In the genomic region with DNA sequence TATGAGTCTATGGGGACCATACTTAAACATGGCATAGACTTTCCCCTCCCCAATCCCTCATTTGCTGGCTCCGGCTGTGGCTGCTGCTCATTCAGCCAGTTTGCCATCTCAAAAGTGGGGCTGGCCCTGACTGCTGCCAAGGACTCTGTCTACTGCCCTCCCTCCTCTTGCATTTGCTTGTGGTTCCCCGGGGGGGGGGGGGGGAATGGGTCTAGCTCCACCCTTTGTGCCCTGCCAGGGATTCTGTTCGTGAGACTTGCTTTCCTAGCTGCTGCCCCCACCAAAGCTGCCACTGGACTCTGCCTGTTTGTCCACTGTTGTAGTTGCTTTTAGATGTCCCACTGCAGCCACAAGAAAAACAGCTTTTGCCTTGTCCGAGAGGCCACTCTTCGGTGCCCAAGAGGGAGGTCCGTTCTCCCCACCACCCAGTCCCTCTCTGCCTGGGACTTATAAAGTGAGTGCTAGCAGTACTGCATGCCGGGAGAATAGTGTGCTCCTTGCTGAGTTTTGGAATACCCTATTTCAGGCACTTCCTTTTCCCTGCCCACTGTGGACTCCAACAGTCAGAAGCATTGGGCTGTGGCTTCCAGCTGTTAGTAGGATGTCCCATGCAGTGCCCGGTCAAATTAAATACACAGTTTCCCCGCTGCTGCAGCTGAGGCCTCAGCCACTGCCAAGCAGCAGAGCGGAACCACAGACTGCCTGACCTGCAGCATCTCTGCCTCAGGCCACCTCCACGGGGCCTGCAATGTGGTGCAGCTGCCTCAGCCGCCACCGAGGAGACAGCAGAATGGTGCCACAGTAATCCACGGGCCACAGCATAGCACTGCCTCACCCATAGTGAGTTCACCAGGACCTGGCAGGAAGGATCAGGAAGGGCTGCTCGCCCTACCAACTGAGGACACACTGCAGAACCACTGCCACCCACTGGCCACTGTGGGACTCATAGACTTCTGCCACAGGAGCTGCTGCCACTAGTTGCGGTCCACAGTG, we compare ENCODE assay signal across 8 mouse cellular contexts. TPM values are rescaled to one million over a fixed set of nuclear protein-coding genes. Genes with fewer than 3 reads are reported as not detected.
DNase-seq lines count a peak whose midpoint lies in the region; ATAC-seq and TF ChIP-seq lines count a peak whose summit lies in the region.

No protein-coding gene starts in this region.

- peak; percentile 14 for DNase-seq in G1E (ENCODE audit: low spot score)
- peak; percentile 89 to 93 for DNase-seq in cerebellum, adult 18-20 months
- peak; percentile 59 for DNase-seq in forebrain, postnatal 0 days
- DNase-seq in heart, postnatal 36 days = peak; percentile 84
- DNase-seq in layer of hippocampus, adult 2 months (ENCODE audit: low spot score in 2 of 2) = peak; percentile 82 to 87
- peak; percentile 77 for DNase-seq in lung, adult 2 months
- peak; percentile 73 for DNase-seq in testis, postnatal 14 days (ENCODE audit: low spot score)

- 0 out of 2 replicates have a peak overlapping the region, but pooled peaks have one; percentile 17 for H3K4me2 ChIP-seq in forebrain, postnatal 0 days (ENCODE audit: low read depth)

- peaks cover 4% of the 10 kb centered on the region; the same call in 1 of the 2 replicates for H3K4me1 ChIP-seq in G1E (ENCODE audit: insufficient read depth, low read depth, low read length)
- H3K4me1 ChIP-seq in forebrain, postnatal 0 days (ENCODE audit: insufficient read depth) = no peaks in the 10 kb centered on the region
- H3K4me1 ChIP-seq in lung, adult 2 months (ENCODE audit: control insufficient read depth, insufficient read depth, low read length) = no peaks in the 10 kb centered on the region

- 21% methylated on average over 16 of the region's 16 CpGs for WGBS in forebrain, postnatal 0 days
- WGBS in lung, adult 2 months = 24% methylated on average over 16 of the region's 16 CpGs

- no peak for TF ChIP-seq CTCF in G1E (IDR thresholded peaks at IDR 0.05; ENCODE audit: low read depth, low read length)
- TF ChIP-seq CTCF in forebrain, postnatal 0 days (IDR thresholded peaks at IDR 0.05; ENCODE audit: low read depth) = peak; percentile 74
- peak; percentile 92 for TF ChIP-seq CTCF in layer of hippocampus, adult 2 months (conservative IDR thresholded peaks at IDR 0.05)
- peak; percentile 96 for TF ChIP-seq CTCF in lung, adult 2 months (IDR thresholded peaks at IDR 0.05; ENCODE audit: insufficient read depth, low read length)

- H3K27ac ChIP-seq in forebrain, postnatal 0 days (ENCODE audit: low read depth, low read length) = no peak overlapping the region
- peak overlapping the region; percentile 86 for H3K27ac ChIP-seq in layer of hippocampus, adult 2 months

- H3K36me3 ChIP-seq in G1E (replicated peaks) = no peaks in the 10 kb centered on the region
- H3K36me3 ChIP-seq in forebrain, postnatal 0 days (ENCODE audit: insufficient read depth) = no peaks in the 10 kb centered on the region

- H3K9ac ChIP-seq in forebrain, postnatal 0 days = no peak overlapping the region

- H3K4me3 ChIP-seq in G1E (ENCODE audit: low read depth, low read length) = no peak overlapping the region
- no peak overlapping the region for H3K4me3 ChIP-seq in forebrain, postnatal 0 days (ENCODE audit: low read depth, low read length)
- peak overlapping the region; percentile 46 for H3K4me3 ChIP-seq in layer of hippocampus, adult 2 months
- peak overlapping the region; percentile 44 for H3K4me3 ChIP-seq in lung, adult 2 months (replicated peaks; ENCODE audit: extremely low read depth, low read depth, low read length)

- TF ChIP-seq POLR2A in lung, adult 2 months (IDR thresholded peaks at IDR 0.05; ENCODE audit: borderline replicate concordance, extremely low read depth, low read depth, low read length) = peak; percentile 61; the same call in 1 of the 2 replicates

- ATAC-seq in G1E (ENCODE audit: extremely low read depth, insufficient number of reproducible peaks, low FRiP score, poor library complexity, severe bottlenecking) = no peak
- peak; percentile 90 for ATAC-seq in forebrain, postnatal 0 days
- peak; percentile 80 for ATAC-seq in neutrophil, adult 5-6 weeks (ENCODE audit: extremely low read depth, insufficient number of reproducible peaks, low FRiP score, poor library complexity, severe bottlenecking)

- no peaks in the 10 kb centered on the region for H3K9me3 ChIP-seq in G1E (replicated peaks)
- H3K9me3 ChIP-seq in forebrain, postnatal 0 days (ENCODE audit: low read length) = no peaks in the 10 kb centered on the region

- intact Hi-C loops in heart, postnatal 36 days (cut with DNase I) = loop anchor here (1.0 to 5.0 kb wide), 4 partner anchors 36 to 151 kb away; partner anchors contain the start of genes Cyp2d22, Naga, Ndufa6 and Pheta2

- H3K27me3 ChIP-seq in G1E (ENCODE audit: insufficient read depth, low read length) = peaks cover 10% of the 10 kb centered on the region
- no peaks in the 10 kb centered on the region for H3K27me3 ChIP-seq in forebrain, postnatal 0 days (ENCODE audit: insufficient read depth, low read length)

RNA-seq across cellular contexts. Expression of gene Cyp2d10, which starts 10.1 kb away (rescaled TPM):
- not detected in 2 replicates for total RNA-seq in G1E (2014; fragmentation: Nextera tagmentation)
- 0.05 TPM in 1 of 2 replicates, not detected in the other for total RNA-seq in G1E (2017)
- not detected in 2 replicates for polyA plus RNA-seq in G1E (2012)
- not detected in 2 replicates for total RNA-seq in forebrain, postnatal 0 days (2014; rRNA removed)
- not detected in 2 replicates for polyA plus RNA-seq in forebrain, postnatal 0 days (2015; fragmentation: Nextera tagmentation; extraction: Ambion mirVana)
- not detected for total RNA-seq in heart, postnatal 36 days (2021)
- under 1 TPM in 1 of 2 experiments, not detected in 1; 0.32 TPM for total RNA-seq in layer of hippocampus, adult 2 months (2021)
- 0.43 and 0.65 TPM in 2 replicates for polyA plus RNA-seq in lung, adult 2 months (2012; rRNA removed)
- not detected in 2 replicates for total RNA-seq in neutrophil, adult 5-6 weeks (2017)

RNA-seq across cellular contexts. Expression of gene Cyp2d9, which starts 16.1 kb away (rescaled TPM):
- total RNA-seq in G1E (2014; fragmentation: Nextera tagmentation) (not detected in 2 replicates), G1E (2017) (0.44 and 0.70 TPM in 2 replicates)
- not detected in 2 replicates for polyA plus RNA-seq in G1E (2012)
- not detected in 2 replicates for total RNA-seq in forebrain, postnatal 0 days (2014; rRNA removed)
- 0.15 TPM in 1 of 2 replicates, not detected in the other for polyA plus RNA-seq in forebrain, postnatal 0 days (2015; fragmentation: Nextera tagmentation; extraction: Ambion mirVana)
- not detected for total RNA-seq in heart, postnatal 36 days (2021)
- total RNA-seq in layer of hippocampus, adult 2 months (2021) = not detected
- 0.97 and 1.3 TPM in 2 replicates for polyA plus RNA-seq in lung, adult 2 months (2012; rRNA removed)
- not detected in 2 replicates for total RNA-seq in neutrophil, adult 5-6 weeks (2017)

RNA-seq across cellular contexts. Expression of gene Cyp2d11, which starts 23.3 kb away (rescaled TPM):
- total RNA-seq in G1E (2014; fragmentation: Nextera tagmentation) (not detected in 2 replicates), G1E (2017) (not detected in 2 replicates)
- polyA plus RNA-seq in G1E (2012) = not detected in 2 replicates
- total RNA-seq in forebrain, postnatal 0 days (2014; rRNA removed) = not detected in 2 replicates
- not detected in 2 replicates for polyA plus RNA-seq in forebrain, postnatal 0 days (2015; fragmentation: Nextera tagmentation; extraction: Ambion mirVana)
- under 1 TPM; 0.22 to 0.36 TPM for total RNA-seq in heart, postnatal 36 days (2021)
- under 1 TPM in 1 of 2 experiments, not detected in 1; 0.23 TPM for total RNA-seq in layer of hippocampus, adult 2 months (2021)
- not detected in 2 replicates for polyA plus RNA-seq in lung, adult 2 months (2012; rRNA removed)
- not detected in 2 replicates for total RNA-seq in neutrophil, adult 5-6 weeks (2017)

RNA-seq across cellular contexts. Expression of gene Cyp2d22, which starts 37.0 kb away (rescaled TPM):
- total RNA-seq in G1E (2014; fragmentation: Nextera tagmentation) (not detected in 2 replicates), G1E (2017) (0.11 and 1.0 TPM in 2 replicates)
- polyA plus RNA-seq in G1E (2012) = not detected in 2 replicates
- 2.1 and 3.1 TPM in 2 replicates for total RNA-seq in forebrain, postnatal 0 days (2014; rRNA removed)
- 1.8 and 1.9 TPM in 2 replicates for polyA plus RNA-seq in forebrain, postnatal 0 days (2015; fragmentation: Nextera tagmentation; extraction: Ambion mirVana)
- total RNA-seq in heart, postnatal 36 days (2021) = 10 to 100 TPM; 25.6 to 25.8 TPM
- total RNA-seq in layer of hippocampus, adult 2 months (2021) = 10 to 100 TPM; 43.0 to 53.8 TPM
- polyA plus RNA-seq in lung, adult 2 months (2012; rRNA removed) = 84.6 and 90.2 TPM in 2 replicates
- total RNA-seq in neutrophil, adult 5-6 weeks (2017) = 2.2 and 4.7 TPM in 2 replicates

Comparison
In these comparisons a context has a peak if more than half of its experiments do, and no peak if none do; other contexts are left out.
1. DNase-seq: peak in every context shown above with its lines; median percentile 91 in cerebellum, adult 18-20 months; 84 in layer of hippocampus, adult 2 months; 84 in heart, postnatal 36 days; 77 in lung, adult 2 months; 73 in testis, postnatal 14 days; 59 in forebrain, postnatal 0 days; 14 in G1E.
2. H3K4me3 ChIP-seq: peak in layer of hippocampus, adult 2 months (single experiment) and lung, adult 2 months (single experiment); none in G1E (single experiment) and forebrain, postnatal 0 days (single experiment).